Mouse (Mus musculus) embryonic fibroblast, embryonic 13.5 days (primary cell): ENCODE measurements at regions not wholly inside any gene's neighbourhood (a gene's known extent, or its start where the extent isn't known, plus 50 kb on each side); places are given as distances from the start of the nearest gene placed in this dataset.
A peak's percentile ranks its signal among the peaks of the same experiment; 100 is the strongest.

Experiments used
- H3K27ac ChIP-seq: 2 replicates; pipeline ENCODE4 v1.5.1; 2012; ENCODE audit warnings: low read length, control low read depth, inconsistent platforms; ENCODE audit not compliant: insufficient read depth
- H3K4me1 ChIP-seq: 2 replicates; pipeline ENCODE4 v1.6.1; 2011; ENCODE audit warnings: low read length; ENCODE audit not compliant: control insufficient read depth, insufficient read depth
- H3K4me3 ChIP-seq: 2 replicates; pipeline ENCODE4 v1.5.1; 2011; ENCODE audit warnings: mild to moderate bottlenecking, control low read depth, low read length; ENCODE audit not compliant: insufficient read depth
- CTCF ChIP-seq: IDR thresholded peaks from 2 replicates; pipeline ENCODE4 v1.5.1; 2011; ENCODE audit warnings: mild to moderate bottlenecking, control low read depth, low read length, moderate library complexity, borderline replicate concordance; ENCODE audit not compliant: insufficient read depth
- POLR2A ChIP-seq: IDR thresholded peaks from 2 replicates; pipeline ENCODE4 v1.6.1; 2011; ENCODE audit warnings: low read depth, mild to moderate bottlenecking, control low read depth, low read length, moderate library complexity

DNA sequence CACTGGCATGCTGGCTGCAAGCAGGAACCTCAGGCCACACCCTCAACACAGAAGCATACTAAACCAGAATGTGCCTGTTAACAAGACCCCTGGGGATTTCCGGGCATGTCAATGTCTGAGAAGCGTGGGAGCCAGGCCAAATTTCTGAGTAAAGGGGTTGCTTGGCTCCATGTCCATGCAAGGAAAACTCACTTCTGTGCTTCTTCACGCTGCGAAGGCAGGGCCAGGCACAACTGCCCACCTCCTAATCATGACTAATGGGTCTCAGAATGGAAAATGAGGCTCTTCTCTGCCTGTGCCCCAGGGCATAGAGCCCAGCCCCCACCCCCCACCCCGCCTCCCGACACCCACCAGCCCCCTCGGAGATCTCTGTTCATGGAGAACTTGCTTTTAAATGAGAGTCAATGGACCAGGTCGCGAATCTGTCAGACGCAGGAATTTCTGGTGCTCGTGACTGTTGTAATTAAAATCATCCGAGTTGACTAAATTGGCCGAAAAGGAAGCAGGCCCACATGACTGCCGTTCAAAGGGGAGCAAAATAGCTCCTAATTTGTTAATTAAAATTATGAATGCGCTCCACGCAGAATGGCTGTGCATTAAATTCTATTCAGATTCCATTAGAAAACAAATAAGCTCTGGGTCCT is 152.2 kb downstream of the H2al1j start:
- Histone ChIP-seq H3K27ac (no peak overlapping the region), H3K4me1 (no peaks in the 10 kb centered on the region), H3K4me3 (no peak overlapping the region)
- TF ChIP-seq CTCF (no peak), POLR2A (no peak)

DNA sequence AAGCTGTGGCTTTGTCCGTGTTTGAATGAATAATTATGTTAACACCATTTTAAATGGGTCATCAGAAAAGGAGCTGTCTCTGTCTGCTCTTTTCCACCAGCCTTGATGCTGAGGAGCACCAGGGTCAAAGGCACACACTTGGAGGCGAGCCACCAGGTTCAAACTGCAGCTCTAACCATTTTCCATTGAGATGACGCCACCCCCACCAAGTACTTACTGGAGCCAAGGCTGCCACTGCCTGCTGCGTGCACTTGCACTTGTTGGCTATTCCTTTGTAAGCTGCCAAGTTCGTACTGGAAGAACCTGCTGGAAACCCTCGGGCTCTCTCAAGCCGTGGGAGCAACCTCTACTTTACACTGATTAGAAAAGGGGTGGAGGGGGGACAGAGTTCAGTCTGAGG is 154.5 kb downstream of the H2al1j start:
- TF ChIP-seq POLR2A: no peak
- TF ChIP-seq CTCF: no peak
- no peak overlapping the region for H3K4me3 ChIP-seq
- H3K4me1 ChIP-seq: peaks cover 2% of the 10 kb centered on the region; the same call in 1 of the 2 replicates
- H3K27ac ChIP-seq: no peak overlapping the region

DNA sequence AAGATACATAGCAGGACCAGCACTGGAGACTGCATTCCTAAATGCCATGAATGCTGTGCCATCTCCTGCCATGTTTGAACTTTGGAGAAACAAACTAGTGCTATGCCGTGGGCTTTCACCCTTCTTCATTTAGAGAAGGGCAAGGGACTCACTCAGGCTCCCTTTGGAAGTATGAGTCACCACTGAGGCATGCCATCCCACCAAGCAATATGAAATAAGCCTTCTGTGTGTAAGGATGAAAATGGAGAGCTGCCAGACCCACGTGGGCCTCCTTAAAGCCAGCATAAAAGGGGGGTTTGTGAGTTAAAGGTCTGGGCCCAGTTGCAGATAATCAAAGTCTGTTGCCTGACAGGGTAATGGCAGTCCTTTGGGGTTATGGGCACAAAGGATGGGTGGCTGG is 159.0 kb downstream of the H2al1j start:
- Histone ChIP-seq H3K4me3 (no peak overlapping the region), H3K27ac (no peak overlapping the region; the same call in 1 of the 2 replicates), H3K4me1 (peaks cover 14% of the 10 kb centered on the region)
- no peak for TF ChIP-seq POLR2A
- no peak for TF ChIP-seq CTCF

DNA sequence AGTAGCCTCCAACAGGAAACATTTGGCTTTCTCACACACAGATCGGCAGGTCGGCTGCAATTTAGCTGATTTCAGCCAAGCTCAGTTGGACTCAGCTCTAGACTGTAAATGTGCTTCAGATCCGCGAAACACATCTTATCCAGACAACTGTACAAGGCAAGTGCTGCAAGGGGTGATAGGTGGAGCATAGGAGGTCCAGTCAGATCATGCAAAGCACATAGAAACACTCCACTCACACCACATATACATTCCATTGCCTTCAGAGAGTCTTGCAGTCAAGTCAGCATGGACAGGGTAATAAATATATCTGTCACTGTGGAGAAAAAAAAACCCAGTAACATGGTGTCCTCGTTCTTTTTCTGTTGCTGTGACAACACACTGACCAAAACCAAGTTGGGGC is 160.3 kb downstream of the H2al1j start:
- no peak overlapping the region for H3K4me3 ChIP-seq
- TF ChIP-seq POLR2A: no peak
- no peak for TF ChIP-seq CTCF
- H3K27ac ChIP-seq: no peak overlapping the region
- peaks cover 14% of the 10 kb centered on the region for H3K4me1 ChIP-seq

DNA sequence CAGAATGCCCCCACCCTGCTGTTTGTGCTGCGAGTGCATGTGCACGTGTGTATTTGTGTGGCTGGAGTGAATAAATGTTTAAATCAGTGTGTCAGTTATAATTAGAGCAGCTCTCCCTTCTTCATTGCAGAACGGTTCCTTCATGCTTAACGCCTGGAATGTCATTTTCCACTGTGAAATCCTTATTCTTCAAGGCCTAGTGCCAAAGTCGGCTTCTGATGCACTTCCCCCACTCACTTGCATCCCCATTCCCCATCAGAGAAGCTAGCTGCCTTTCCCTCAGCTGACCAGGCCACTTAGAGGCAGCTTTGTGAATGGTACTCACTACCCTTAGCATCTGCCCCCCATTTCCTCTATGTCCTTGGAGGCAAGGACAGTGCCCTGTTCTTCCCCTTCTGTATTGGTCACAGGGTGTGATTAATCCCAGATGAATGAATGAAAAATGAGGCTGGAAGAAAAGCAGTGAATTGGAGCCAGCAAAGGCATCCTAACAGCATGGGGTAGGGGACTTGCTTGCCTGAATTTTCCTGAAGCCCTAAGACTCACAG is 162.6 kb downstream of the H2al1j start:
- TF ChIP-seq CTCF (no peak), POLR2A (no peak)
- Histone ChIP-seq H3K4me3 (no peak overlapping the region), H3K4me1 (peaks cover 14% of the 10 kb centered on the region), H3K27ac (peak overlapping the region; percentile 37)

DNA sequence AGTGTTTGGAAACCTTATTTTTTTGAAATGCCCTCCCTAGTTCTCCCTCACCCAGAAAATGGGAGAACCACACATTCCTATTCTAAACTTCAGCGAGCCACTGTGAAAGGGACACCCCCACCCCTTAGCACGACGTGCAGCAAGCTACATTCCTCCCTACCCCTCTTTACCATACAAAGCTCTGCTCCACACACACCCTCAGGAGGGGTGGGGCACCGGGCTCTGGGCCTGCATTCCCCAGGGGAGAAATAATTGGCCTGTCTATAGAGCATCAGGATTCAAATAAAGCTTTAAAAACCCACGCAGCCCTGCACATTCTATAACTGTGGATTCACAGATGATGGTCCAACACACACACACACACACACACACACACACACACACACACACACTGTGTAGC is 163.6 kb downstream of the H2al1j start:
- H3K4me3 ChIP-seq: no peak overlapping the region
- peak overlapping the region; percentile 37; the same call in 1 of the 2 replicates for H3K27ac ChIP-seq
- peaks cover 14% of the 10 kb centered on the region for H3K4me1 ChIP-seq
- no peak for TF ChIP-seq CTCF
- no peak for TF ChIP-seq POLR2A

DNA sequence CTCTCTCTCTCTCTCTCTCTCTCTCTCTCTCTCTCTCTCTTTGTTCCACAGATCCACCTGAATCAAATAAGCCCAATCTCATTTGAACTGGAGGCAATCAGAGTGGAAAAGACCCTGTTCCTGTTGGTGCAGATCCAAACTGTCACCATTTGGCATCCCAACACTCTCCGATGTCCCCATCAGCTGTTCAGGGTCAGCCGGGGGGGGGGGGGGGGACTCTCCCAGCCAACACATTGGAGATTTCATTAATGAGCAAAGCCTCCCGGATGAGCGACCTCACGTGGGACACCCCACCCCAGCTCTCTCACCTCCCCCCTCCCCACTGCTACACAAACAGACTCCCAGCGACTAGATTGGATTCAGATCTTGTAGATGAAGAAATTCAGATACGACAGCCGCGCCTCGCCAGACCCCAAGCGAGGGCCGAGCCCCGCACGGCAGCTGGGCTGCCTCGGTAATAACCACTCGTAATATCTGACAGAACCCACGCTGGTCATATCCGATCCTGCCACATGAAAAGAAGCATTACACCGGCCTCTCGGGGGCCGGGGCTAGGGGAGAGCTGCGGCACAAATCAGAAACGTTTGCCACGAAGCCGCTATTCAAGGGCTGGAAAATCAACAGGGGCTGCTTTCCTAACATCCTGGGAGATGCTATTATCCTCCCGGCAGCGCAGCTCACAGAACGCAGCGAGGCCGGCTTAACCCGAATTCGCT is 164.2 kb downstream of the H2al1j start:
- H3K27ac ChIP-seq: no peak overlapping the region

DNA sequence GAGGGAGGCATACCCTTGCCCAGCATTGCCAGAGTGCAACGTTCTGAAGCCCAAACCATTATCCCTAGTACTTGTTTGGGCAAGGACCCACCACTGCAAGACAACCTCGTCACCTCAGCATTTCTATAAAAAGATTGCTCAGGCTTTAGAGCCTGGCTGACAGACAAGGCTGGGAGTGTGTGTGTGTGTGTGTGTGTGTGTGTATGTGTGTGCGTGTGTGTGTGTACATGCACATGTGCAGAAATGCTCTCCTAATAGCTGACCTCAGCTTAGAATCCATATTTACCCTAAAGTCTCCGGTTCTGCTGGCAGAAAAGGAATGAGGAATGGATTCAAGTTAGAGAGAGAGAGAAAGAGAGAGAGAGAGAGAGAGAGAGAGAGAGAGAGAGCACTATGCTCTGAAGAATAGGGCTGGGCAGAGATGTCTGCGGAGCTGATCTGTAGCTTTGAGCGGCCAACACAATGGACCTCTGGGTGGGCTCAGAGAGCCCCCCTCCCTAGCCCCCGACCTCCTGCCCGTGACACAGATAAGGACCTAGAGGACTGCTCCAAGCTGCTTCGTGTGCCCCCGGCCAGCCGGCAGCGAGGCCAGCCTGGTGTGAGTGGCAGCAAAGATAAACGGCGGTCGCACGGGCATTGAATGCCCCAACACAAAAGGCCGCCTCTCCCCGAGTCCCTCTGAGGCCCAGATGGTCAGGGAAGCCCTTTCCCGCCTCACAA is 166.1 kb downstream of the H2al1j start:
- Histone ChIP-seq H3K4me3 (no peak overlapping the region), H3K27ac (no peak overlapping the region), H3K4me1 (peaks cover 6% of the 10 kb centered on the region)
- TF ChIP-seq POLR2A: no peak

More for the DNA sequence above, 164.2 kb downstream of the H2al1j start:
- Histone ChIP-seq H3K4me1 (peaks cover 14% of the 10 kb centered on the region), H3K4me3 (no peak overlapping the region)
- no peak for TF ChIP-seq POLR2A
- no peak for TF ChIP-seq CTCF

DNA sequence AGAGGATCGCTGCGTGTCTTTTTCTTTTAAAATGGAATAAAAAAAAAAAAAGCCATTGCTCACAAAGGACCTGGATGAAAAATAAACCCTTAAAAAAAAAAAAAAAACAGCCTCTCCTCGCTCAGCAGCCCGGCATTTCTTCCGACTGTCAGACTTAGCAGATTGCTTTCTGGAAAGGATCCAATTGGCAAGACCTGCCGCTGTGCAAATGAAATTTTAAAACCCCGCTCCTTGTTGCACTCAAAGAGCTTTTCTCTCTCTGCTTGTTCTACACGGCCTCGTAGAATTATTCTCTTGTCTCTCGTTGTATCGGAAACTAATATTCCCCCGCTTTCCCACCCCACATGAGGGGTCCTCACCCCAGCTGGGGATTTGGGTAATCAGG is 166.6 kb downstream of the H2al1j start:
- no peak overlapping the region for H3K27ac ChIP-seq
- H3K4me1 ChIP-seq: peaks cover 6% of the 10 kb centered on the region
- TF ChIP-seq POLR2A (no peak), CTCF (no peak)
- H3K4me3 ChIP-seq: no peak overlapping the region

DNA sequence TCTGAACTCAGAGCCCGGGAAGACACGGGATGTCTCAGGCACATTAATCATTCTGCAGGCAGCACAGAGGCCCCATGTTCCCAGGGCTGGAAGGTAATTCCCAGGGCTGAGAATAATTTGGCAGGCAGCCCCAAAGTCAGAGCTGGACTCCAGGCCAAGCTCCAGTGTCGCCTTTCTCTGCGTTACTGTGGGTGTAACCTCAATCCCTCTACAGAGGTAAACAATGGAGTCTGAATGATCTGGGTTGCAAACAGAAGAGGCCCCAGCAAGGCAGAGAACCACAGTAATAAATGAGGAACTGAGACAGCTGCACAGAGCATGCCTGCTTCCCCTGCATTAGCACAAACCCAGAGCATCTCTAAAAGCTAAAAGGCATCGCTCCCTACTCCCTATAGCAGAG is 184.8 kb downstream of the H2al1j start:
- no peak for TF ChIP-seq CTCF
- no peak for TF ChIP-seq POLR2A
- H3K4me3 ChIP-seq: no peak overlapping the region
- no peaks in the 10 kb centered on the region for H3K4me1 ChIP-seq
- H3K27ac ChIP-seq: no peak overlapping the region
